ENCODE assay signal across 8 mouse cellular contexts in genomic region chr14:32228996-32229395, GRCm38 (mm10). TPM values are rescaled to one million over a fixed set of nuclear protein-coding genes. Genes with fewer than 3 reads are reported as not detected.
DNase-seq lines count a peak whose midpoint lies in the region; ATAC-seq and TF ChIP-seq lines count a peak whose summit lies in the region.

No protein-coding gene starts in this region.

- H3K4me1 ChIP-seq in midbrain, embryonic 10.5 days: no peaks in the 10 kb centered on the region
- no peaks in the 10 kb centered on the region for H3K4me1 ChIP-seq in midbrain, embryonic 15.5 days
- no peaks in the 10 kb centered on the region for H3K4me1 ChIP-seq in cerebellum, adult 2 months (ENCODE audit: control insufficient read depth, insufficient read depth, low read length)
- H3K4me1 ChIP-seq in liver, embryonic 13.5 days (replicated peaks): no peaks in the 10 kb centered on the region
- H3K4me1 ChIP-seq in spleen, adult 2 months (ENCODE audit: control insufficient read depth, insufficient read depth, insufficient read length): no peaks in the 10 kb centered on the region

- H3K9me3 ChIP-seq in midbrain, embryonic 10.5 days (replicated peaks): no peaks in the 10 kb centered on the region
- no peaks in the 10 kb centered on the region for H3K9me3 ChIP-seq in midbrain, embryonic 15.5 days
- H3K9me3 ChIP-seq in liver, embryonic 13.5 days (replicated peaks): no peaks in the 10 kb centered on the region

- H3K36me3 ChIP-seq in midbrain, embryonic 10.5 days: peaks cover 24% of the 10 kb centered on the region
- 0 out of 2 replicates have a peak, but pooled peaks cover 3% of the 10 kb centered on the region for H3K36me3 ChIP-seq in midbrain, embryonic 15.5 days (replicated peaks)
- H3K36me3 ChIP-seq in liver, embryonic 13.5 days: peaks cover 9% of the 10 kb centered on the region
- peaks cover 2% of the 10 kb centered on the region for H3K36me3 ChIP-seq in spleen, adult 2 months (ENCODE audit: control insufficient read depth, insufficient read depth, low read length)

- H3K4me3 ChIP-seq in midbrain, embryonic 10.5 days: no peak overlapping the region
- H3K4me3 ChIP-seq in midbrain, embryonic 15.5 days: no peak overlapping the region
- H3K4me3 ChIP-seq in cerebellum, adult 2 months (replicated peaks; ENCODE audit: insufficient read depth, low read depth, low read length): no peak overlapping the region
- H3K4me3 ChIP-seq in liver, embryonic 13.5 days (replicated peaks): no peak overlapping the region
- no peak overlapping the region for H3K4me3 ChIP-seq in spleen, adult 2 months (ENCODE audit: extremely low read depth, insufficient read depth, insufficient read length)

- H3K4me2 ChIP-seq in midbrain, embryonic 15.5 days: no peak overlapping the region
- H3K4me2 ChIP-seq in liver, embryonic 13.5 days: no peak overlapping the region

- 2% methylated on average over 2 of the region's 2 CpGs for WGBS in midbrain, embryonic 10.5 days
- under 1% methylated on average over 2 of the region's 2 CpGs for WGBS in midbrain, embryonic 15.5 days
- WGBS in cerebellum, adult 2 months: 3% methylated on average over 2 of the region's 2 CpGs
- 0% methylated on average over 2 of the region's 2 CpGs for WGBS in liver, embryonic 13.5 days (ENCODE audit: insufficient replicate concordance)
- 2% methylated on average over 2 of the region's 2 CpGs for WGBS in spleen, adult 2 months

- peak; percentile 69 for DNase-seq in CD4-positive, CD25-positive, alpha-beta regulatory T cell, adult 2 months (ENCODE audit: low read depth, low spot score)
- DNase-seq in midbrain, embryonic 10.5 days (ENCODE audit: low spot score): peak; percentile 23
- DNase-seq in cerebellum, adult 2 months: peak; percentile 25 to 45
- peak; percentile 10 for DNase-seq in hindlimb bud, embryonic 11.5 days (ENCODE audit: extremely low spot score, low read depth, low spot score)
- peak; percentile 18 for DNase-seq in liver, embryonic 13.5 days
- DNase-seq in spleen, adult 2 months (ENCODE audit: low read depth in 1 of 2, low spot score in 2 of 2): peak; percentile 9 to 35

- H3K27me3 ChIP-seq in midbrain, embryonic 10.5 days (ENCODE audit: low read depth, poor library complexity, severe bottlenecking): no peaks in the 10 kb centered on the region
- no peaks in the 10 kb centered on the region for H3K27me3 ChIP-seq in midbrain, embryonic 15.5 days (replicated peaks)
- no peaks in the 10 kb centered on the region for H3K27me3 ChIP-seq in cerebellum, adult 2 months (ENCODE audit: control insufficient read depth, insufficient read depth, low read length)
- H3K27me3 ChIP-seq in liver, embryonic 13.5 days: no peaks in the 10 kb centered on the region
- no peaks in the 10 kb centered on the region for H3K27me3 ChIP-seq in spleen, adult 2 months (ENCODE audit: control insufficient read depth, insufficient read depth, low read length)

- no peak for TF ChIP-seq POLR2A in cerebellum, adult 2 months (IDR thresholded peaks at IDR 0.05; ENCODE audit: borderline replicate concordance, insufficient read depth, low read length)
- no peak for TF ChIP-seq POLR2A in spleen, adult 2 months (IDR thresholded peaks at IDR 0.05; ENCODE audit: low read depth, low read length)

- no peak overlapping the region for H3K27ac ChIP-seq in midbrain, embryonic 10.5 days (replicated peaks)
- H3K27ac ChIP-seq in midbrain, embryonic 15.5 days: no peak overlapping the region
- H3K27ac ChIP-seq in cerebellum, adult 2 months (ENCODE audit: insufficient read depth, low read length): no peak overlapping the region
- no peak overlapping the region for H3K27ac ChIP-seq in liver, embryonic 13.5 days
- no peak overlapping the region for H3K27ac ChIP-seq in spleen, adult 2 months (ENCODE audit: insufficient read depth, low read length)

- no peak for ATAC-seq in CD4-positive, CD25-positive, alpha-beta regulatory T cell, adult 4 months
- no peak for ATAC-seq in midbrain, embryonic 15.5 days (replicated peaks)
- ATAC-seq in liver, embryonic 13.5 days (ENCODE audit: low read depth): no peak

- peak; percentile 27; the same call in 1 of the 2 replicates for TF ChIP-seq CTCF in cerebellum, adult 2 months (IDR thresholded peaks at IDR 0.05; ENCODE audit: borderline replicate concordance, insufficient read depth, low read depth, low read length)
- TF ChIP-seq CTCF in spleen, adult 2 months (IDR thresholded peaks at IDR 0.05; ENCODE audit: extremely low read depth, insufficient read depth, insufficient read length, insufficient replicate concordance): no peak

- no peak overlapping the region for H3K9ac ChIP-seq in midbrain, embryonic 15.5 days
- H3K9ac ChIP-seq in liver, embryonic 13.5 days: no peak overlapping the region

RNA-seq across cellular contexts. Expression of gene Parg, which starts 27.2 kb away (rescaled TPM):
- 10 to 100 TPM; 18.5 to 21.5 TPM for polyA plus RNA-seq in CD4-positive, CD25-positive, alpha-beta regulatory T cell, adult 4 months (2017; shearing (Covaris generic))
- 47.5 and 48.5 TPM in 2 replicates for polyA plus RNA-seq in midbrain, embryonic 10.5 days (2016; fragmentation: Nextera tagmentation; extraction: Ambion mirVana)
- 35.8 and 36.5 TPM in 2 replicates for polyA plus RNA-seq in midbrain, embryonic 15.5 days (2015; fragmentation: Nextera tagmentation; extraction: Ambion mirVana)
- polyA plus RNA-seq in cerebellum, adult 2 months (2012; rRNA removed): 16.1 and 16.5 TPM in 2 replicates
- 14.6 and 18.4 TPM in 2 replicates for polyA plus RNA-seq in liver, embryonic 13.5 days (2015; fragmentation: Nextera tagmentation; extraction: Ambion mirVana)
- 3.7 and 4.3 TPM in 2 replicates for polyA plus RNA-seq in spleen, adult 2 months (2012; rRNA removed)

RNA-seq across cellular contexts. Expression of gene Timm23, which starts 27.3 kb away (rescaled TPM):
- polyA plus RNA-seq in CD4-positive, CD25-positive, alpha-beta regulatory T cell, adult 4 months (2017; shearing (Covaris generic)): 100 to 1,000 TPM; 117 to 118 TPM
- polyA plus RNA-seq in midbrain, embryonic 10.5 days (2016; fragmentation: Nextera tagmentation; extraction: Ambion mirVana): 312 and 360 TPM in 2 replicates
- 204 and 211 TPM in 2 replicates for polyA plus RNA-seq in midbrain, embryonic 15.5 days (2015; fragmentation: Nextera tagmentation; extraction: Ambion mirVana)
- 178 and 182 TPM in 2 replicates for polyA plus RNA-seq in cerebellum, adult 2 months (2012; rRNA removed)
- polyA plus RNA-seq in liver, embryonic 13.5 days (2015; fragmentation: Nextera tagmentation; extraction: Ambion mirVana): 266 and 271 TPM in 2 replicates
- polyA plus RNA-seq in spleen, adult 2 months (2012; rRNA removed): 64.2 and 95.8 TPM in 2 replicates

Comparison
In these comparisons a context has a peak if more than half of its experiments do, and no peak if none do; other contexts are left out.
1. DNase-seq: peak in every context shown above with its lines; median percentile 69 in CD4-positive, CD25-positive, alpha-beta regulatory T cell, adult 2 months; 35 in cerebellum, adult 2 months; 23 in midbrain, embryonic 10.5 days; 22 in spleen, adult 2 months; 18 in liver, embryonic 13.5 days; 10 in hindlimb bud, embryonic 11.5 days.